Mouse (Mus musculus) G1E (cell line): ENCODE measurements around the gene Mxi1.

ENCODE experiments used
- CTCF ChIP-seq: IDR thresholded peaks from 2 replicates; pipeline ENCODE4 v1.5.1; 2012; ENCODE audit warnings: low read depth, low read length, inconsistent platforms, mixed read lengths
- GATA1 ChIP-seq: IDR thresholded peaks from 2 replicates; pipeline ENCODE4 v1.6.1; 2012; ENCODE audit warnings: borderline replicate concordance, low read length, inconsistent platforms, mixed read lengths
- GATA2 ChIP-seq: IDR thresholded peaks from 2 replicates; pipeline ENCODE4 v1.6.1; 2012; ENCODE audit warnings: low read depth, low read length, inconsistent platforms, borderline replicate concordance
- POLR2AphosphoS5 ChIP-seq: IDR thresholded peaks from 2 replicates; pipeline ENCODE4 v1.6.1; 2012; ENCODE audit warnings: low read depth, low read length, inconsistent platforms; ENCODE audit not compliant: insufficient replicate concordance
- TAL1 ChIP-seq: conservative IDR thresholded peaks from 2 replicates; pipeline ENCODE4 v1.6.1; 2012; ENCODE audit warnings: low read depth, low read length, inconsistent platforms, mixed read lengths

DNA sequence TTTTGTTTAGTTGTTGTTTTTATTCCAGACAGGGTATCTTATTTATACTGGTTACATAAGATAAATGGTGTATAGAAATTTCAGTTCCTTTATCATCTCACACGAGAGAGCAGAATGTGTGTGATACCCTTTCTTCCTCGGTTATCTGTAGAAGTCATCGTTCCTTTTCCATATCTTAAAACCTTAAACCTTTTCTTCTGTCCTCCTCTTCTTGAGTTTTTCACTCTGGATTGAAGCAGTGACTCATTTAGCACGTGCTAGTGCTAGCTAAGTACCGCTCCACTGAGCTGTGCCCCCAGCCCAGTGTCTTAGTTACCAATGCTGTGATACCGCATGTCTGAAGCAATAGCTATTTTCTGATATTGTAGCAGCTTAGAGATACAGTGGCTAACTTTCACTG is 23.4 kb downstream of the Mxi1 start:
- TF ChIP-seq CTCF (no peak), TAL1 (no peak), GATA1 (no peak), POLR2AphosphoS5 (no peak), GATA2 (no peak)
